Mouse (Mus musculus) intestine, embryonic 14.5 days (tissue): Measurements from ENCODE around the gene Pfkfb4. TPM values are rescaled to one million over a fixed set of nuclear protein-coding genes. Genes with fewer than 3 reads are reported as not detected.
A peak's percentile ranks its signal among the peaks of the same experiment; 100 is the strongest.

Experiments
- ATAC-seq: fragments of 200-750 bp; cut with Nextera tagmentation; replicated peaks from 2 replicates; pipeline ENCODE4 v1.8.0; 2017; ENCODE audit warnings: low read depth, moderate number of reproducible peaks, moderate TSS enrichment, moderate library complexity; ENCODE audit not compliant: low FRiP score, low TSS enrichment
- DNase-seq: peaks from one replicate; pipeline ENCODE4 v3.0.0-alpha.2; 2018; ENCODE audit warnings: low spot score
- H3K27ac ChIP-seq: fragments of 300-500 bp; sonication (generic); 2 replicates; pipeline ENCODE4 v1.5.1; 2014; ENCODE audit warnings: low read depth, mild to moderate bottlenecking, control low read depth
- H3K27me3 ChIP-seq: fragments of 300-500 bp; sonication (generic); replicated peaks from 2 replicates; pipeline ENCODE4 v1.6.1; 2014; ENCODE audit warnings: low read length, control low read depth; ENCODE audit not compliant: control insufficient read depth, insufficient read depth
- H3K36me3 ChIP-seq: fragments of 300-500 bp; sonication (generic); 2 replicates; pipeline ENCODE4 v1.6.1; 2014; ENCODE audit warnings: low read length, control low read depth; ENCODE audit not compliant: control insufficient read depth, insufficient read depth
- H3K4me1 ChIP-seq: fragments of 300-500 bp; sonication (generic); replicated peaks from 2 replicates; pipeline ENCODE4 v1.6.1; 2014; ENCODE audit warnings: low read length, control low read depth, mixed read lengths; ENCODE audit not compliant: control insufficient read depth, insufficient read depth
- H3K4me2 ChIP-seq: fragments of 300-500 bp; sonication (generic); 2 replicates; pipeline ENCODE4 v1.6.1; 2014; ENCODE audit warnings: low read length
- H3K4me3 ChIP-seq: fragments of 300-500 bp; sonication (generic); 2 replicates; pipeline ENCODE4 v1.5.1; 2014; ENCODE audit warnings: low read depth, low read length, control low read depth, mixed read lengths
- H3K9ac ChIP-seq: fragments of 300-500 bp; sonication (generic); 2 replicates; pipeline ENCODE4 v1.6.1; 2014; ENCODE audit warnings: mild to moderate bottlenecking, low read length
- H3K9me3 ChIP-seq: fragments of 300-500 bp; sonication (generic); 2 replicates; pipeline ENCODE4 v1.6.1; 2016; ENCODE audit warnings: low read length, control low read depth; ENCODE audit not compliant: control insufficient read depth
- WGBS: fragments of 180-500 bp; shearing (Covaris S2); extraction: QIAGEN DNeasy Blood & Tissue Kit; methylation state at CpG from one replicate; pipeline ENCODE4 v1.1.7; 2014; 5-methylcytosine and 5-hydroxymethylcytosine counted together
- microRNA counts: library from miRNA; unstranded; fragments of <30 nt; microRNA quantifications from one replicate; lab custom pipeline; 2016
- microRNA-seq: library from miRNA; unstranded; fragments of <30 nt; microRNA quantifications from one replicate; pipeline ENCODE4, GENCODE M21; 2016
- polyA plus RNA-seq: library from polyadenylated mRNA; unstranded; fragments of >200 nt; fragmentation: Nextera tagmentation; extraction: Ambion mirVana; gene quantifications from 2 replicates; pipeline ENCODE4 v1.2.1, GENCODE M21; 2014

The Pfkfb4 gene
- polyA plus RNA-seq, 1 experiment from 2014 or later: 10.2 TPM

DNA sequence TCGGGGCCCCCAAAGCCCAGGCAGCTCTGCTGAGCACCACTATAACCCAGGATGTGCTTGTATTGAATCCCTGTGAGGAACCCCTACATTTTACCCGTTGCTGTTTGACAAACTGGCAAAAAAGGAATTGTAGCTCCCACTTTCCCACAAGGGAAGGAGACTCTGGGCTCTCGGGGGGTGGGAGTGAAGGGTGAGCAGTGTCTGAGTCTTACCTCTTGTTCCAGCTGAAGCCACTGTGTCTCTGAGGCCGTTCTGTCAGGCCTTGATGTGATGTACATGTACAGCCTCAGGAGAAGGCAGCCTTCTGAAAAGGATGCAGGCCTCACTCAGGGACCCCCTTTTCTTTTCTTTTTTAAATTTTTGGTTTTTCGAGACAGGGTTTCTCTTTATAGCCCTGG lies 69.3 kb downstream of the Pfkfb4 start:
- Histone ChIP-seq H3K27me3 (no peaks in the 10 kb centered on the region), H3K27ac (no peak overlapping the region), H3K9ac (no peak overlapping the region), H3K4me1 (peaks cover 6% of the 10 kb centered on the region), H3K4me2 (no peak overlapping the region), H3K9me3 (no peaks in the 10 kb centered on the region), H3K4me3 (no peak overlapping the region), H3K36me3 (peaks cover 73% of the 10 kb centered on the region)
- ATAC-seq (no peak), DNase-seq (no peak)
- 85% methylated on average over 5 of the region's 5 CpGs for WGBS

DNA sequence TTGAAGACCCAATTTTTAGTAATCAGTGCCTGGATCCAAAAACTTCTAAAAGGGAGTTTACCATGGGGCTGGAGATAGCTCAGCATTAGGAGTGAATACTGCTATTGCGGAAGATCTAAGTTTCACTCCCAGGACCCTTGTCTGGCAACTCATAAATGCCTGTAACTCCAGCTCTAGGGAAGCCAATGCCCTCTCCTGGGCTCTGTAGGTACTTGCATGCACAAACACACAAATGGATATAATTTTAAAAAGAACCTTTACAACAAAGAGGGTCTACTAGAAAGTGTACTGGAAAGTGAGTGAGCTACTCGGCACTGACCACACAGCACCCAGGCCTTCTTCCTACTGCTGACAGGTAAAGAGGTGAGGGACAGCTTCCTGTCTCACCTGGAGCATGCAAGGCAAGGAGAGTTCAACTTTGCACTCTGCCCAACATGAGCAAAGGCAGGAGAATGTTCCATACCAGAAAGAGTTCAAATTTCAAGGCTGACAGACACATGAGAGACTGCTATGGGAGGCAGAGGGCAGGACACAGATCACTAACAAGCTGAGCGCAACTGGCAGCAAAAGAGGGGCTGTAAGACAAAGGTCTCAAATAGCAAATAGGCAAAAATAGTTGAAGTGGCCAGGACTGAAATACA lies 76.6 kb downstream of the Pfkfb4 start:
- Histone ChIP-seq H3K36me3 (peaks cover 89% of the 10 kb centered on the region), H3K9ac (no peak overlapping the region)
- no peak for ATAC-seq

GRCm38 (mm10) chr9:109073661-109074573 lies 82.3 kb downstream of the Pfkfb4 start, which contains the start of gene Atrip:
Gene Atrip, minus strand, starts transcription at chr9:109074124.
- Histone ChIP-seq H3K4me1 (peaks cover 12% of the 10 kb centered on the region), H3K4me2 (peak within 1 kb of the TSS; percentile 74), H3K4me3 (peak within 1 kb of the TSS; percentile 88), H3K27me3 (no peaks in the 10 kb centered on the region), H3K9ac (peak within 1 kb of the TSS; percentile 80), H3K36me3 (peaks cover 39% of the 10 kb centered on the region), H3K27ac (peak within 1 kb of the TSS; percentile 64; the same call in 1 of the 2 replicates), H3K9me3 (no peaks in the 10 kb centered on the region)
- WGBS: under 1% methylated on average over 57 of the region's 57 CpGs
- peak; percentile 96 for DNase-seq
- ATAC-seq: peak; percentile 98

More for the DNA sequence above, 76.6 kb downstream of the Pfkfb4 start:
- Histone ChIP-seq H3K4me2 (no peak overlapping the region), H3K4me1 (peaks cover 7% of the 10 kb centered on the region), H3K9me3 (no peaks in the 10 kb centered on the region), H3K4me3 (no peak overlapping the region), H3K27ac (no peak overlapping the region), H3K27me3 (no peaks in the 10 kb centered on the region)
- no peak for DNase-seq
- 94% methylated on average over 3 of the region's 3 CpGs for WGBS

GRCm38 (mm10) chr9:109080516-109080915 lies 88.9 kb downstream of the Pfkfb4 start:
- H3K4me3 ChIP-seq: no peak overlapping the region
- no peak overlapping the region for H3K9ac ChIP-seq
- DNase-seq: no peak
- ATAC-seq: no peak
- H3K36me3 ChIP-seq: peaks cover 20% of the 10 kb centered on the region
- H3K27me3 ChIP-seq: no peaks in the 10 kb centered on the region
- H3K4me2 ChIP-seq: no peak overlapping the region
- H3K4me1 ChIP-seq: peaks cover 20% of the 10 kb centered on the region
- 95% methylated on average over 3 of the region's 3 CpGs for WGBS
- H3K27ac ChIP-seq: no peak overlapping the region
- H3K9me3 ChIP-seq: no peaks in the 10 kb centered on the region

GRCm38 (mm10) chr9:109081749-109082123 lies 90.2 kb downstream of the Pfkfb4 start:
- Histone ChIP-seq H3K9ac (peak overlapping the region; percentile 68), H3K27me3 (no peaks in the 10 kb centered on the region), H3K4me3 (peak overlapping the region; percentile 77), H3K36me3 (peaks cover 20% of the 10 kb centered on the region), H3K4me2 (peak overlapping the region; percentile 87), H3K9me3 (no peaks in the 10 kb centered on the region), H3K4me1 (peaks cover 20% of the 10 kb centered on the region), H3K27ac (peak overlapping the region; percentile 36; the same call in 1 of the 2 replicates)
- no peak for ATAC-seq
- DNase-seq: no peak
- 4% methylated on average over 11 of the region's 11 CpGs for WGBS

MicroRNA genes within 50 kb of the gene (microRNA counts, 519-probe panel; counts per million panel counts)
- microRNA mmu-miR-711 (lab: Ali Mortazavi, UCI): not detected

Small RNAs within 50 kb of the gene (microRNA-seq; reads per million reads assigned to microRNA genes)
- gene Mir711: not detected

Other genes with a start within 250 kb of the Pfkfb4 start
- 107 and 110 TPM in 2 replicates for gene Ip6k2, start 208.0 kb upstream of the Pfkfb4 start, polyA plus RNA-seq
- 14.3 and 15.3 TPM in 2 replicates for gene Nckipsd, start 183.4 kb upstream of the Pfkfb4 start, polyA plus RNA-seq
- gene Celsr3, start 165.5 kb upstream of the Pfkfb4 start, polyA plus RNA-seq: 1.3 and 2.1 TPM in 2 replicates
- gene Slc26a6, start 138.5 kb upstream of the Pfkfb4 start, polyA plus RNA-seq: 13.5 and 14.8 TPM in 2 replicates
- not detected in 2 replicates for gene Tmem89, start 77.2 kb upstream of the Pfkfb4 start, polyA plus RNA-seq
- gene Uqcrc1, start 55.1 kb upstream of the Pfkfb4 start, polyA plus RNA-seq: 522 and 561 TPM in 2 replicates
- 1.7 and 1.8 TPM in 2 replicates for gene Col7a1, start 38.2 kb upstream of the Pfkfb4 start, polyA plus RNA-seq
- 0.37 TPM in 1 of 2 replicates, not detected in the other for gene Ucn2, start 5.8 kb upstream of the Pfkfb4 start, polyA plus RNA-seq
- gene Shisa5, start 46.8 kb downstream of the Pfkfb4 start, polyA plus RNA-seq: 80.8 and 85.8 TPM in 2 replicates
- gene Trex1, start 68.0 kb downstream of the Pfkfb4 start, polyA plus RNA-seq: 12.8 and 13.8 TPM in 2 replicates
- gene Atrip, start 82.3 kb downstream of the Pfkfb4 start, polyA plus RNA-seq: 27.7 and 28.2 TPM in 2 replicates
- 12.9 and 14.5 TPM in 2 replicates for gene Ccdc51, start 90.7 kb downstream of the Pfkfb4 start, polyA plus RNA-seq
- 682 and 702 TPM in 2 replicates for gene Tma7, start 90.8 kb downstream of the Pfkfb4 start, polyA plus RNA-seq
- 10.8 and 11.7 TPM in 2 replicates for gene Plxnb1, start 103.6 kb downstream of the Pfkfb4 start, polyA plus RNA-seq
- not detected in 2 replicates for gene Fbxw21, start 170.3 kb downstream of the Pfkfb4 start, polyA plus RNA-seq
- gene Fbxw13, start 204.2 kb downstream of the Pfkfb4 start, polyA plus RNA-seq: not detected in 2 replicates
- not detected in 2 replicates for gene Fbxw20, start 243.0 kb downstream of the Pfkfb4 start, polyA plus RNA-seq